Mouse (Mus musculus): ENCODE data around the gene Dcaf5. TPM values are rescaled to one million over a fixed set of nuclear protein-coding genes. Genes with fewer than 3 reads are reported as not detected.
A peak's percentile ranks its signal among the peaks of the same experiment; 100 is the strongest.

Gene Dcaf5
- polyA plus RNA-seq, 1 experiment from 2014 or later, result 21.9 TPM

DNA sequence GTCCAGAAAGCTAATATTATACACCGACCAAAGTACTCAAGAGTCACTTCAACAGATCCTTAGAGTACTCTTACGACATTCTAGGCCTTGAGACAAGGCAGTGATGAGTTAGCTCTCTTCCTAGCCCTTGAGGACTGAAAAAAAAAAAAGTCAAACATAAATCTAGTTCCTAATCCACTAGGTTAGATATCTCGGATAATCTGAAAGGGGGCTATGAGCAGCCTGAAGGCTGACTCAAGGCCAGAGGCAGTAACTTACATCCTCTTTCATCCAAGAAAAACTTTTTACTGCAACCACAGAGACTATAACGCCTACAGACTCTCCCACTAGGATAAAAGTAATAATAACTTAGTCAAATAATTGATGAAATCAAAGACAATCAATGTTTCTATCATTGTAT, 60.7 kb downstream of the Dcaf5 start:
- Histone ChIP-seq H3K27me3 (no peaks in the 10 kb centered on the region), H3K9ac (no peak overlapping the region), H3K4me1 (peaks cover 12% of the 10 kb centered on the region), H3K9me3 (no peaks in the 10 kb centered on the region), H3K36me3 (replicated peaks) (peaks cover 48% of the 10 kb centered on the region), H3K27ac (no peak overlapping the region), H3K4me2 (no peak overlapping the region), H3K4me3 (replicated peaks) (no peak overlapping the region)
- no peak for ATAC-seq (ENCODE audit: low FRiP score)
- WGBS, result 95% methylated on average over 4 of the region's 4 CpGs

- no peaks in the 10 kb centered on the region for H3K27me3 ChIP-seq
- H3K4me1 ChIP-seq, result peaks cover 4% of the 10 kb centered on the region
- no peak overlapping the region for H3K4me3 ChIP-seq (replicated peaks)
- H3K27ac ChIP-seq, result no peak overlapping the region
- no peaks in the 10 kb centered on the region for H3K9me3 ChIP-seq
- no peak for ATAC-seq (ENCODE audit: low FRiP score)
- no peak overlapping the region for H3K4me2 ChIP-seq
- H3K36me3 ChIP-seq (replicated peaks), result peaks cover 40% of the 10 kb centered on the region
- H3K9ac ChIP-seq, result no peak overlapping the region
- whole genome bisulfite sequencing, result 87% methylated on average over 2 of the region's 2 CpGs
Measured at GRCm38 (mm10) chr12:80374736-80375135, 61.7 kb downstream of the Dcaf5 start.

- Histone ChIP-seq H3K36me3 (replicated peaks) (peaks cover 36% of the 10 kb centered on the region), H3K9ac (no peak overlapping the region), H3K27ac (no peak overlapping the region), H3K4me1 (no peaks in the 10 kb centered on the region), H3K27me3 (no peaks in the 10 kb centered on the region), H3K4me2 (no peak overlapping the region), H3K4me3 (replicated peaks) (no peak overlapping the region), H3K9me3 (no peaks in the 10 kb centered on the region)
- ATAC-seq (ENCODE audit: low FRiP score), result no peak
- 95% methylated on average over 8 of the region's 8 CpGs for WGBS
Measured at GRCm38 (mm10) chr12:80372946-80373345, 63.5 kb downstream of the Dcaf5 start.

GRCm38 (mm10) chr12:80367227-80367626, 69.2 kb downstream of the Dcaf5 start:
- no peak overlapping the region for H3K9ac ChIP-seq
- H3K27me3 ChIP-seq, result no peaks in the 10 kb centered on the region
- H3K27ac ChIP-seq, result no peak overlapping the region
- H3K4me1 ChIP-seq, result peaks cover 17% of the 10 kb centered on the region
- 88% methylated on average over 4 of the region's 4 CpGs for WGBS
- H3K4me2 ChIP-seq, result no peak overlapping the region
- ATAC-seq (ENCODE audit: low FRiP score), result no peak
- H3K4me3 ChIP-seq (replicated peaks), result no peak overlapping the region
- no peaks in the 10 kb centered on the region for H3K9me3 ChIP-seq
- H3K36me3 ChIP-seq (replicated peaks), result peaks cover 17% of the 10 kb centered on the region

DNA sequence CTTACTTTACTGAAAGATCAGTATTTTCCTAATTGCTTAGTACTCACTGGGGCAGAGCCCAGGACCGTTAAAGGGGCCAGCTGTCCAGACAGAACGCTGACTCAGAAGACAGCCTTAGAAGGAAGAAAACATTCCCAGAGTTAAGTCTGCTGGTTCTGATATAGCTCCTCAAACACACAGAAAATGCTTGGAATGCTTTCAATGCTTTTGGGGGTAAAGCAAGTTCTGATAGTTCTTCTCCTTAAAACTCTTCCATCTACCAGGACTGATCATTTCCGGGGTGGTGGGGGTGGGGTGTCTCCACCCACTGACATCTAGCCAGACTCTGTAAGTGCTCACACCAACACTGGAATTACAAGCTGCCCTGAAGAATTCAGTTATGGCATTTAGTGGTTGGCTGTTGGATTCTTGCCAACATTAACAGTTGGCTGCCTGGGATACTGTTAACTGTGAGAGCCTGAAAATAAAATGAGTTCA, 70.4 kb downstream of the Dcaf5 start:
- Histone ChIP-seq H3K4me1 (peaks cover 17% of the 10 kb centered on the region), H3K27me3 (no peaks in the 10 kb centered on the region), H3K4me2 (no peak overlapping the region), H3K27ac (peak overlapping the region; percentile 33; the same call in 1 of the 2 replicates), H3K36me3 (replicated peaks) (peaks cover 18% of the 10 kb centered on the region), H3K4me3 (replicated peaks) (no peak overlapping the region), H3K9ac (no peak overlapping the region), H3K9me3 (no peaks in the 10 kb centered on the region)
- WGBS, result 59% methylated on average over 3 of the region's 3 CpGs
- no peak for ATAC-seq (ENCODE audit: low FRiP score)

DNA sequence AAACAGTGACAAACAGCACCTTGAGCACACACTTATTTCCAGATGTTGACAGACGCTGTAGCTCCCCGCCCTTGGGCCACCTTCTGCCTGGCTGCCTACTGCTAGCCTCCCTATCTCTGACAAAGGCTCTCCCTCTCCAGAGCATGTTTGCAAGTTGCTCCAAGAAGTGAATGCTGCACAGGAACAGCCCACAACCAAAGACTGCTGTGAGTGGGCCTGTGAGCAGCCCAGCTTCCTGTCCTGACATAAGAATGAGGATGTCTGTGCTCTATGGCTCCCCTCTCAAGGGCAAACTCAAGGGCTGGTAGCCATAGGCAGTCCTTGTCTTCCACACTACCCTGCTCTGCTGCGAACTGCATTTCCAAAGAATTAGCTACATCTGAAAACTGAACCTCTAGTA, 71.1 kb downstream of the Dcaf5 start:
- no peak overlapping the region for H3K9ac ChIP-seq
- no peak overlapping the region for H3K4me2 ChIP-seq
- no peak overlapping the region for H3K4me3 ChIP-seq (replicated peaks)
- WGBS, result 86% methylated on average over 3 of the region's 3 CpGs
- H3K27ac ChIP-seq, result peak overlapping the region; percentile 33; the same call in 1 of the 2 replicates
- H3K9me3 ChIP-seq, result no peaks in the 10 kb centered on the region
- H3K4me1 ChIP-seq, result peaks cover 17% of the 10 kb centered on the region
- no peak for ATAC-seq (ENCODE audit: low FRiP score)
- H3K36me3 ChIP-seq (replicated peaks), result peaks cover 18% of the 10 kb centered on the region
- no peaks in the 10 kb centered on the region for H3K27me3 ChIP-seq

DNA sequence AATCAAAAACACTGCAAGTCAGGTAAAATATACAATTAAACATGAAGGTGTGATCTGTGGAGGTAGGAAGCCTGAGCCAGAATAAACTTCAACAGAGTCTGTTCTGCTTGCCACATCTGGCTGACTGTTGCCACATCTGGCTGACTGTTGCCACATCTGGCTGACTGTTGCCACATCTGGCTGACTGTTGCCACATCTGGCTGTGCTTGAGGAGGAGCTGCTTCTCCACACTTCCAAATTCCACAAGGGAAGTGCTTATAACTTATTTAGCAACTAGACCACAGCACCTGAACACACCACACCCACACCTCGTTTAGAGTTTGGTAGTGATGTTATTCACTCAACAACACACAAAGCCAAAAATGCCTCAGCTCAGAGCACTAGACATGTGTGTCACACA, 74.7 kb downstream of the Dcaf5 start:
- Histone ChIP-seq H3K27ac (no peak overlapping the region), H3K4me1 (peaks cover 14% of the 10 kb centered on the region), H3K4me2 (no peak overlapping the region), H3K4me3 (replicated peaks) (no peak overlapping the region), H3K9ac (no peak overlapping the region), H3K9me3 (no peaks in the 10 kb centered on the region), H3K36me3 (replicated peaks) (peaks cover 18% of the 10 kb centered on the region), H3K27me3 (no peaks in the 10 kb centered on the region)
- WGBS, result 85% methylated on average over 1 of the region's 1 CpGs
- ATAC-seq (ENCODE audit: low FRiP score), result no peak

DNA sequence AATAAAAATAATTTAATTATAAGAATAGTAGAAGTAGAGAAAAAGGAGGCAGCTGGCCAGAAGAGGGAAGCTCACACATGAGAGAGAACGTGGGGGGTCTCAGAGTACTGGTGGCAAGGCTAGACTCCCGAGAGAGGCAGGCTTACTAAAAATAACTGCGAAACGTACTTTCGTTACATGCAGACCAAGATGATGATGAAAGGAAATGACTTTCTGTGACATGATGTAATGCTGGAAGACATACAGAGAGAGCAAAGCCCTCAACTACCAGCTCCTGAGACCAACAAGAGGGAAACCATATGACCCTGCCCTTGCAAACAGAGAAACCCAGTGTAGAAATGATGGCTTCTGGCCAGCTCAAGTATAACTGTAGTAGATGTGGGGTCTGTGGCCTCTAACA, 76.1 kb downstream of the Dcaf5 start:
- H3K4me3 ChIP-seq (replicated peaks), result no peak overlapping the region
- no peaks in the 10 kb centered on the region for H3K27me3 ChIP-seq
- H3K36me3 ChIP-seq (replicated peaks), result peaks cover 18% of the 10 kb centered on the region
- no peak overlapping the region for H3K4me2 ChIP-seq
- WGBS, result 81% methylated on average over 5 of the region's 5 CpGs
- H3K9me3 ChIP-seq, result no peaks in the 10 kb centered on the region
- peaks cover 2% of the 10 kb centered on the region for H3K4me1 ChIP-seq
- H3K27ac ChIP-seq, result no peak overlapping the region
- no peak for ATAC-seq (ENCODE audit: low FRiP score)
- no peak overlapping the region for H3K9ac ChIP-seq

GRCm38 (mm10) chr12:80344777-80345231, 91.6 kb downstream of the Dcaf5 start:
- Histone ChIP-seq H3K27me3 (no peaks in the 10 kb centered on the region), H3K4me1 (peaks cover 6% of the 10 kb centered on the region), H3K9ac (no peak overlapping the region), H3K4me3 (replicated peaks) (no peak overlapping the region), H3K36me3 (replicated peaks) (peaks cover 21% of the 10 kb centered on the region), H3K4me2 (no peak overlapping the region), H3K9me3 (no peaks in the 10 kb centered on the region), H3K27ac (no peak overlapping the region)
- WGBS, result 79% methylated on average over 6 of the region's 6 CpGs
- no peak for ATAC-seq (ENCODE audit: low FRiP score)

- H3K9ac ChIP-seq, result no peak overlapping the region
- no peak for ATAC-seq (ENCODE audit: low FRiP score)
- H3K4me2 ChIP-seq, result no peak overlapping the region
- 93% methylated on average over 2 of the region's 2 CpGs for WGBS
- H3K27ac ChIP-seq, result no peak overlapping the region
- H3K4me1 ChIP-seq, result peaks cover 6% of the 10 kb centered on the region
- H3K4me3 ChIP-seq (replicated peaks), result no peak overlapping the region
- H3K9me3 ChIP-seq, result no peaks in the 10 kb centered on the region
- H3K36me3 ChIP-seq (replicated peaks), result peaks cover 47% of the 10 kb centered on the region
- H3K27me3 ChIP-seq, result no peaks in the 10 kb centered on the region
Measured at GRCm38 (mm10) chr12:80340936-80341335, 95.5 kb downstream of the Dcaf5 start.

- Histone ChIP-seq H3K9me3 (no peaks in the 10 kb centered on the region), H3K4me3 (replicated peaks) (no peak overlapping the region), H3K4me1 (peaks cover 8% of the 10 kb centered on the region; the same call in 1 of the 2 replicates), H3K27ac (no peak overlapping the region), H3K9ac (no peak overlapping the region), H3K27me3 (no peaks in the 10 kb centered on the region), H3K36me3 (replicated peaks) (peaks cover 41% of the 10 kb centered on the region), H3K4me2 (no peak overlapping the region)
- no peak for ATAC-seq (ENCODE audit: low FRiP score)
- 77% methylated on average over 4 of the region's 4 CpGs for WGBS
Measured at GRCm38 (mm10) chr12:80334162-80334561, 102.2 kb downstream of the Dcaf5 start.

GRCm38 (mm10) chr12:80331634-80332033, 104.8 kb downstream of the Dcaf5 start:
- Histone ChIP-seq H3K9ac (no peak overlapping the region), H3K4me3 (replicated peaks) (no peak overlapping the region), H3K4me1 (peaks cover 8% of the 10 kb centered on the region; the same call in 1 of the 2 replicates), H3K27ac (no peak overlapping the region), H3K9me3 (no peaks in the 10 kb centered on the region), H3K4me2 (no peak overlapping the region), H3K27me3 (no peaks in the 10 kb centered on the region), H3K36me3 (replicated peaks) (peaks cover 16% of the 10 kb centered on the region; the same call in 1 of the 2 replicates)
- ATAC-seq (ENCODE audit: low FRiP score), result no peak
- 30% methylated on average over 2 of the region's 2 CpGs for WGBS

DNA sequence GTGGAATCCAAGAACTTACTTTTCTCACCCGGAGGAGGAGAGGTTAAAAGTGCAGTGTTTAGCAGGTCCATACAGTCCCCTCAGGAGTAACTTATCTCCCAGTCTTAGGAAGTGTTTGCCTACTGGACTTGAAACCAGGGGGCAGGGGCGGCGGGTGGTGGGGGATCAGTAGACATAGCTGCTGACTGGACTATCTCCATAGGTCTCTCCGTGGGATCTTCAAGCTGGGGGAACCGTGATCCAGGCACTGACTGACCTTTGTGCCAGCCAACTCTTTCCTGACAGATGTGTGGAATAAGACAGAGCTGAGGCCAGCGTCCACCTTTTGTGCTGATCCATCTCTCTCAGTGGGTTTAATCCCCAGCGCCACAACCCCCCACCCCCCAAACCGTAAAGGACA, 105.6 kb downstream of the Dcaf5 start:
- no peaks in the 10 kb centered on the region for H3K9me3 ChIP-seq
- H3K4me1 ChIP-seq, result peaks cover 8% of the 10 kb centered on the region; the same call in 1 of the 2 replicates
- peaks cover 10% of the 10 kb centered on the region; the same call in 1 of the 2 replicates for H3K36me3 ChIP-seq (replicated peaks)
- H3K27me3 ChIP-seq, result no peaks in the 10 kb centered on the region
- 71% methylated on average over 8 of the region's 8 CpGs for WGBS
- ATAC-seq (ENCODE audit: low FRiP score), result no peak
- H3K4me3 ChIP-seq (replicated peaks), result no peak overlapping the region
- no peak overlapping the region for H3K9ac ChIP-seq
- H3K4me2 ChIP-seq, result no peak overlapping the region
- no peak overlapping the region for H3K27ac ChIP-seq
